Comparison of ENCODE assay signal across 8 mouse cellular contexts in genomic region chr3:96181510-96182381, GRCm38 (mm10). TPM values are rescaled to one million over a fixed set of nuclear protein-coding genes. Genes with fewer than 3 reads are reported as not detected.
DNase-seq lines count a peak whose midpoint lies in the region; ATAC-seq and TF ChIP-seq lines count a peak whose summit lies in the region.

No protein-coding gene starts in this region.

- H3K27ac ChIP-seq in gastrocnemius, adult 2 months = peak overlapping the region; percentile 12; the same call in 1 of the 2 replicates
- H3K27ac ChIP-seq in ES-Bruce4 (ENCODE audit: insufficient read depth, low read length) = no peak overlapping the region
- H3K27ac ChIP-seq in forebrain, embryonic 16.5 days (ENCODE audit: low read length) = peak overlapping the region; percentile 36; the same call in 1 of the 2 replicates
- peak overlapping the region; percentile 82 for H3K27ac ChIP-seq in midbrain, embryonic 10.5 days (replicated peaks)

- no peaks in the 10 kb centered on the region for H3K4me1 ChIP-seq in ES-Bruce4 (ENCODE audit: control insufficient read depth, insufficient read depth, low read length)
- H3K4me1 ChIP-seq in forebrain, embryonic 16.5 days (replicated peaks; ENCODE audit: control insufficient read depth, insufficient read depth, low read length) = peaks cover 16% of the 10 kb centered on the region
- H3K4me1 ChIP-seq in midbrain, embryonic 10.5 days = peaks cover 37% of the 10 kb centered on the region

- H3K4me2 ChIP-seq in forebrain, embryonic 16.5 days (ENCODE audit: low read length) = peak overlapping the region; percentile 56

- TF ChIP-seq EP300 in ES-Bruce4 (IDR thresholded peaks at IDR 0.05; ENCODE audit: insufficient read depth, low read depth, low read length) = no peak

- H3K9ac ChIP-seq in ES-Bruce4 (ENCODE audit: low read depth, poor library complexity, severe bottlenecking) = peak overlapping the region; percentile 77; the same call in 1 of the 2 replicates
- H3K9ac ChIP-seq in forebrain, embryonic 16.5 days (replicated peaks; ENCODE audit: low read depth, low read length) = peak overlapping the region; percentile 82

- H3K36me3 ChIP-seq in ES-Bruce4 (ENCODE audit: control insufficient read depth, insufficient read depth, low read length, poor library complexity, severe bottlenecking) = peaks cover 8% of the 10 kb centered on the region
- peaks cover 5% of the 10 kb centered on the region; the same call in 1 of the 2 replicates for H3K36me3 ChIP-seq in forebrain, embryonic 16.5 days (ENCODE audit: control insufficient read depth, insufficient read depth)
- H3K36me3 ChIP-seq in midbrain, embryonic 10.5 days = peaks cover 28% of the 10 kb centered on the region

- peak; percentile 46 for ATAC-seq in forebrain, embryonic 16.5 days
- no peak for ATAC-seq in granulocyte monocyte progenitor cell, adult 5-6 weeks (replicated peaks; ENCODE audit: poor library complexity, severe bottlenecking)

- DNase-seq in gastrocnemius, adult 2 months = no peak
- DNase-seq in gastrocnemius, postnatal 25 days = no peak
- DNase-seq in midbrain, embryonic 10.5 days (ENCODE audit: low spot score) = no peak
- no peak for DNase-seq in natural killer cell, adult 2 months (ENCODE audit: low spot score in 2 of 2)
- DNase-seq in thymus, postnatal 4 days = no peak

- intact Hi-C loops in gastrocnemius, adult 2 months (cut with DNase I) = no loop called here

- WGBS in forebrain, embryonic 16.5 days = 36% methylated on average over 12 of the region's 12 CpGs
- WGBS in midbrain, embryonic 10.5 days = 40% methylated on average over 12 of the region's 12 CpGs

- TF ChIP-seq CTCF in gastrocnemius, adult 2 months (IDR thresholded peaks at IDR 0.05) = no peak
- no peak for TF ChIP-seq CTCF in ES-Bruce4 (IDR thresholded peaks at IDR 0.05; ENCODE audit: low read depth, low read length)

- no peaks in the 10 kb centered on the region for H3K27me3 ChIP-seq in ES-Bruce4 (ENCODE audit: control insufficient read depth, insufficient read depth, low read length, poor library complexity, severe bottlenecking)
- H3K27me3 ChIP-seq in forebrain, embryonic 16.5 days (replicated peaks; ENCODE audit: control insufficient read depth, insufficient read depth, low read length) = no peaks in the 10 kb centered on the region
- no peaks in the 10 kb centered on the region for H3K27me3 ChIP-seq in midbrain, embryonic 10.5 days (ENCODE audit: low read depth, poor library complexity, severe bottlenecking)

- no peak for TF ChIP-seq POLR2A in ES-Bruce4 (IDR thresholded peaks at IDR 0.05; ENCODE audit: insufficient read depth, low read length)

- H3K4me3 ChIP-seq in gastrocnemius, adult 2 months = peak overlapping the region; percentile 69
- H3K4me3 ChIP-seq in ES-Bruce4 (ENCODE audit: low read depth, low read length) = no peak overlapping the region; the same call in 1 of the 2 replicates
- peak overlapping the region; percentile 59 for H3K4me3 ChIP-seq in forebrain, embryonic 16.5 days (replicated peaks; ENCODE audit: low read length)
- peak overlapping the region; percentile 63 for H3K4me3 ChIP-seq in midbrain, embryonic 10.5 days

- no peaks in the 10 kb centered on the region for H3K9me3 ChIP-seq in ES-Bruce4 (replicated peaks; ENCODE audit: control insufficient read depth, insufficient read depth, low read length, poor library complexity, severe bottlenecking)
- H3K9me3 ChIP-seq in forebrain, embryonic 16.5 days (ENCODE audit: control insufficient read depth, low read length) = no peaks in the 10 kb centered on the region
- H3K9me3 ChIP-seq in midbrain, embryonic 10.5 days (replicated peaks) = no peaks in the 10 kb centered on the region

RNA-seq across cellular contexts. Expression of gene Sv2a, which starts 0.8 kb away (rescaled TPM):
- under 1 TPM; 0.25 to 0.26 TPM for total RNA-seq in gastrocnemius, adult 2 months (2021)
- 1 to 10 TPM in 1 of 2 experiments, under 1 TPM in 1; 0.92 to 1.3 TPM for total RNA-seq in gastrocnemius, postnatal 25 days (2021)
- 4.5 and 4.9 TPM in 2 replicates for polyA plus RNA-seq in ES-Bruce4 (2011; ENCODE audit: insufficient read depth, insufficient read length, low read depth, missing spikeins)
- polyA plus RNA-seq in forebrain, embryonic 16.5 days (2015; fragmentation: Nextera tagmentation; extraction: Ambion mirVana) = 70.3 and 87.3 TPM in 2 replicates
- polyA plus RNA-seq in midbrain, embryonic 10.5 days (2016; fragmentation: Nextera tagmentation; extraction: Ambion mirVana) = 3.1 and 8.8 TPM in 2 replicates
- total RNA-seq in granulocyte monocyte progenitor cell, adult 5-6 weeks (2014; fragmentation: Nextera tagmentation) = 0.39 and 1.7 TPM in 2 replicates
- 0.21 and 1.7 TPM in 2 replicates for total RNA-seq in granulocyte monocyte progenitor cell, adult 5-6 weeks (2017)

RNA-seq across cellular contexts. Expression of gene Sf3b4, which starts 9.6 kb away (rescaled TPM):
- 10 to 100 TPM; 11.0 to 11.7 TPM for total RNA-seq in gastrocnemius, adult 2 months (2021)
- 10 to 100 TPM in 1 of 2 experiments, 1 to 10 TPM in 1; 8.8 to 10.3 TPM for total RNA-seq in gastrocnemius, postnatal 25 days (2021)
- polyA plus RNA-seq in ES-Bruce4 (2011; ENCODE audit: insufficient read depth, insufficient read length, low read depth, missing spikeins) = 81.7 and 90.5 TPM in 2 replicates
- 155 and 157 TPM in 2 replicates for polyA plus RNA-seq in forebrain, embryonic 16.5 days (2015; fragmentation: Nextera tagmentation; extraction: Ambion mirVana)
- polyA plus RNA-seq in midbrain, embryonic 10.5 days (2016; fragmentation: Nextera tagmentation; extraction: Ambion mirVana) = 262 and 271 TPM in 2 replicates
- total RNA-seq in granulocyte monocyte progenitor cell, adult 5-6 weeks (2014; fragmentation: Nextera tagmentation) = 94.6 and 123 TPM in 2 replicates
- total RNA-seq in granulocyte monocyte progenitor cell, adult 5-6 weeks (2017) = 18.4 and 22.7 TPM in 2 replicates

RNA-seq across cellular contexts. Expression of gene Mtmr11, which starts 19.9 kb away (rescaled TPM):
- 1 to 10 TPM; 1.9 to 2.5 TPM for total RNA-seq in gastrocnemius, adult 2 months (2021)
- 1 to 10 TPM; 2.5 to 4.1 TPM for total RNA-seq in gastrocnemius, postnatal 25 days (2021)
- 4.3 and 7.4 TPM in 2 replicates for polyA plus RNA-seq in ES-Bruce4 (2011; ENCODE audit: insufficient read depth, insufficient read length, low read depth, missing spikeins)
- 7.8 and 11.5 TPM in 2 replicates for polyA plus RNA-seq in forebrain, embryonic 16.5 days (2015; fragmentation: Nextera tagmentation; extraction: Ambion mirVana)
- 7.8 and 9.6 TPM in 2 replicates for polyA plus RNA-seq in midbrain, embryonic 10.5 days (2016; fragmentation: Nextera tagmentation; extraction: Ambion mirVana)
- not detected in 2 replicates for total RNA-seq in granulocyte monocyte progenitor cell, adult 5-6 weeks (2014; fragmentation: Nextera tagmentation)
- 2.6 TPM in 1 of 2 replicates, not detected in the other for total RNA-seq in granulocyte monocyte progenitor cell, adult 5-6 weeks (2017)

RNA-seq across cellular contexts. Expression of gene Bola1, which starts 37.8 kb away (rescaled TPM):
- total RNA-seq in gastrocnemius, adult 2 months (2021) = 10 to 100 TPM; 24.5 to 29.3 TPM
- total RNA-seq in gastrocnemius, postnatal 25 days (2021) = 10 to 100 TPM; 22.4 to 28.2 TPM
- polyA plus RNA-seq in ES-Bruce4 (2011; ENCODE audit: insufficient read depth, insufficient read length, low read depth, missing spikeins) = 18.1 and 27.8 TPM in 2 replicates
- polyA plus RNA-seq in forebrain, embryonic 16.5 days (2015; fragmentation: Nextera tagmentation; extraction: Ambion mirVana) = 64.1 and 64.3 TPM in 2 replicates
- polyA plus RNA-seq in midbrain, embryonic 10.5 days (2016; fragmentation: Nextera tagmentation; extraction: Ambion mirVana) = 86.7 and 92.8 TPM in 2 replicates
- 9.4 and 44.0 TPM in 2 replicates for total RNA-seq in granulocyte monocyte progenitor cell, adult 5-6 weeks (2014; fragmentation: Nextera tagmentation)
- 45.3 and 56.0 TPM in 2 replicates for total RNA-seq in granulocyte monocyte progenitor cell, adult 5-6 weeks (2017)

RNA-seq across cellular contexts. Expression of gene Hist2h2ab, which starts 37.9 kb away (rescaled TPM):
- total RNA-seq in gastrocnemius, adult 2 months (2021) = 1 to 10 TPM in 1 of 2 experiments, under 1 TPM in 1; 0.87 to 1.2 TPM
- total RNA-seq in gastrocnemius, postnatal 25 days (2021) = 1 to 10 TPM; 1.7 TPM
- polyA plus RNA-seq in ES-Bruce4 (2011; ENCODE audit: insufficient read depth, insufficient read length, low read depth, missing spikeins) = not detected in 2 replicates
- not detected in 2 replicates for polyA plus RNA-seq in forebrain, embryonic 16.5 days (2015; fragmentation: Nextera tagmentation; extraction: Ambion mirVana)
- polyA plus RNA-seq in midbrain, embryonic 10.5 days (2016; fragmentation: Nextera tagmentation; extraction: Ambion mirVana) = 0.98 TPM in 1 of 2 replicates, not detected in the other
- 2.9 and 4.4 TPM in 2 replicates for total RNA-seq in granulocyte monocyte progenitor cell, adult 5-6 weeks (2014; fragmentation: Nextera tagmentation)
- 239 TPM in 2 replicates for total RNA-seq in granulocyte monocyte progenitor cell, adult 5-6 weeks (2017)
